Mouse (Mus musculus) cerebellum, adult 2 months (tissue): Measurements from ENCODE around the gene Phlda3.

Source experiments
- CTCF ChIP-seq: fragments of 200-500 bp; IDR thresholded peaks from 2 replicates; pipeline ENCODE4 v1.5.1; 2011; ENCODE audit warnings: low read depth, mild to moderate bottlenecking, control low read depth, low read length, moderate library complexity, borderline replicate concordance; ENCODE audit not compliant: insufficient read depth
- POLR2A ChIP-seq: fragments of 200-500 bp; IDR thresholded peaks from 2 replicates; pipeline ENCODE4 v1.6.1; 2011; ENCODE audit warnings: low read length, control low read depth, borderline replicate concordance; ENCODE audit not compliant: insufficient read depth

GRCm38 (mm10) chr1:135793370-135794215, 27.7 kb downstream of the Phlda3 start:
- TF ChIP-seq POLR2A = no peak
- TF ChIP-seq CTCF = no peak
